Mouse (Mus musculus) adrenal gland, postnatal 36 days (tissue): ENCODE measurements around the gene Camsap3. TPM values are rescaled to one million over a fixed set of nuclear protein-coding genes. Genes with fewer than 3 reads are reported as not detected.
"Not testable (repeated sequence)": the region's sequence is repeated elsewhere in the genome, so short reads cannot be mapped to it uniquely, and the experiment has no call there.

Source experiments
- DNase-seq, 2 experiments: peaks; one replicate each; pipeline ENCODE4 v3.0.0; 2021; ENCODE audit warnings: mixed read lengths in 1 of 2
- long read RNA-seq, 2 experiments: library from polyadenylated mRNA; stranded (forward); transcript quantifications; one replicate each; pipeline ENCODE4 v2.0.0; 2021; ENCODE audit warnings: borderline sequencing depth in 2 of 2
- total RNA-seq, 2 experiments: library from RNA; stranded (reverse); gene quantifications; 2 replicates each; pipeline ENCODE4 v1.2.3; 2021

The Camsap3 gene
- 1 to 10 TPM; 5.5 to 5.6 TPM for total RNA-seq
- long read RNA-seq, experiment 1, partial matches to known transcripts: 2 of 3 reads
- long read RNA-seq, experiment 1, other reads (novel, unspliced or antisense): 0 of 3 reads
- long read RNA-seq, experiment 2, partial matches to known transcripts: 2 of 3 reads
- long read RNA-seq, experiment 2, other reads (novel, unspliced or antisense): 1 of 3 reads

GRCm38 (mm10) chr8:3586993-3587390 lies at the start of gene Camsap3:
Gene Camsap3, plus strand, starts transcription at chr8:3587293.
- DNase-seq: no peak

DNA sequence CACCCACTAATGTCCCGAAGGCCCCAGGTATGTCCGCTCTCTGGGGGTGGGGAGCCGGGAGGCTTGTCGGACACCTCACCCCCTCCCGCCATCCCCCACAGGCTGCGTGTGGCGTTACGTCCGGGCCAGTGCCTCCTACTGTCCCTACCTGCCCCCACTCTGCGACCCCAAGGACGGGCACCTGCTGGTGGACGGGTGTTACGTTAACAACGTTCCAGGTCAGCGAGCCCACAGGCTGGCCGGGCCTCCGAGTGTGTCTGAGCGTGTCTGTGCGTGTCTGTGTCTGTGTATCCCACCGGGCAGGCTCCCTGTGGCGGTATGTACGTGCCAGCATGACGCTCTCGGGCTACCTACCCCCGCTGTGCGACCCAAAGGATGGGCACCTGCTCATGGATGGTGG lies 49.4 kb upstream of the Camsap3 start:
- DNase-seq: no peak

- DNase-seq: no peak
Observed at GRCm38 (mm10) chr8:3539146-3539545, 47.9 kb upstream of the Camsap3 start.

DNA sequence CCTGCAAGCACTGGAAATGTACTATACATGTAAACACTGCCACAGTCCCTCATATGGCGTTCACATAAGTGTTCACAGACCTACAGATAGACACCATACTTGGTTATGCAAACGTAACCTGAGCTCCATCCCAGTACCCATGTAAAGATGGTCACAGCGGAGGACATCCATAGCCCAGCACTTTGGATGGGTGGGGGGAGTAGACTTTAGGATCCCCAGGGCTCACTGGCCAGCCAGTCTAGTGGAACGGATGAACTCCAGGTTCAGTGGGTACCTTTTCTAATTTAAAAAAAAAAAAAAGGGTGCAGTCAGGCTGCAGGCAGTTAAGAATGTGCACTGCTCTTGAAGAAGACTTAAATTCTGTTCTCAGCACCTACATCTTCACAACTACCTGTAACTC lies 47.0 kb upstream of the Camsap3 start:
- no peak for DNase-seq

GRCm38 (mm10) chr8:3546511-3546910 lies 40.6 kb upstream of the Camsap3 start:
- no peak for DNase-seq

DNA sequence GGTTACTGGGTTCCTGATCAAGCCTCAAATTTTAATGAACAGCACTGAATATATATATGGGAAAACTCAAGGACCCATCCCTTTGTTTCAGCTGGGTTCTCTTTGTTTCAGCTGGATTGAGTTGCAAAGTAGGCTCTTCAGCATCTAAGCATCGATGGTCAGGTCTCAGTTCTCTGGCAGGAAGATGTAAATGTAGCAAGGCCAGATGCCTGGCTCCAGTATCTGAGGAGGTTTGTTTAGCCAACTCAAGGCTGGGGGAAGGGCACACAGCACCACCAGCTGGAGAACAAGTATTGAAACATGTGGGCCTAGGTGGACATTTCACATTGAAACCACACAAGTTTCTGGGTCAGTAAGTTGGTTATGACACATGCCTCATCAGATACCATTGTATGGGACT lies 34.9 kb upstream of the Camsap3 start:
- DNase-seq: no peak

DNA sequence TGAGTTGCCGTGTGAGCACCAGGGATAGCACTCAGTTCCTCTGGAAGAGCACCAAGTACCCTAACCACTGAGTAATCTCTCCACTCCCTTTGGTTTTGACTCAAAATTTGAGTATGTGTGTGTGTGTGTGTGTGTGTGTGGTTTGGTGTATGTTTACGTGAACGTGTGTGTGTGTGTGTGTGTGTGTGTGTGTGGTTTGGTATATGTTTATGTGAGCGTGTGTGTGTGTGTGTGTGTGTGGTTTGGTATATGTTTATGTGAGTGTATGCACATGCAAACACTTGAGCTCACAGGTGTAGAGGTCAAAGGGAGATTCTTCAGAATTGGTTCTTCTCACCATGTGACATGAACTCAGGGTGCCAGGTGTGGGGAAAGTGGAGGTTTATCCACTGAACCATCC lies 31.0 kb upstream of the Camsap3 start:
- DNase-seq: no peak

GRCm38 (mm10) chr8:3567641-3568371 lies 19.3 kb upstream of the Camsap3 start, which contains the start of gene C330021F23Rik:
Gene C330021F23Rik, plus strand, starts transcription at chr8:3567990.
- DNase-seq: no peak

- no peak for DNase-seq
Observed at GRCm38 (mm10) chr8:3568378-3568777, 18.7 kb upstream of the Camsap3 start.

DNA sequence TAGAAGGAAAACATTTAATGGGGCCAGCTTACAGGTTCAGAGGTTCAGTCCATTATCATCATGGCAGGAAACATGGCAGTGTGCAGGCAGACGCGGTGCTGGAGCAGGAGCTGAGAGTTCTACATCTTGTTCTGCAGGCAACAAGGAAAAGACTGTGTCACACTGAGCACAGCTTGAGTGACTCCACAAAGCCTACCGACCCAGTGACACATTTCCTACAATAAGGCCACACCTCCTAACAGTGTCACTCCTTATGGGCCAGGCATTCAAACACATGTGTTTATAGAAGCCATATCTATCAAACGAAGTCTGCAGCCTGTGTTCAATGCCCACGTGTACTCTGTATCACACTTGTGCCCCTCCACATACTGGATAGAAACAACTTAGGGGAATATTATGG lies 17.3 kb upstream of the Camsap3 start:
- DNase-seq: no peak

- DNase-seq: no peak
Observed at GRCm38 (mm10) chr8:3574546-3574945, 12.5 kb upstream of the Camsap3 start.

GRCm38 (mm10) chr8:3576211-3576960 lies 10.7 kb upstream of the Camsap3 start:
- DNase-seq: no peak

DNA sequence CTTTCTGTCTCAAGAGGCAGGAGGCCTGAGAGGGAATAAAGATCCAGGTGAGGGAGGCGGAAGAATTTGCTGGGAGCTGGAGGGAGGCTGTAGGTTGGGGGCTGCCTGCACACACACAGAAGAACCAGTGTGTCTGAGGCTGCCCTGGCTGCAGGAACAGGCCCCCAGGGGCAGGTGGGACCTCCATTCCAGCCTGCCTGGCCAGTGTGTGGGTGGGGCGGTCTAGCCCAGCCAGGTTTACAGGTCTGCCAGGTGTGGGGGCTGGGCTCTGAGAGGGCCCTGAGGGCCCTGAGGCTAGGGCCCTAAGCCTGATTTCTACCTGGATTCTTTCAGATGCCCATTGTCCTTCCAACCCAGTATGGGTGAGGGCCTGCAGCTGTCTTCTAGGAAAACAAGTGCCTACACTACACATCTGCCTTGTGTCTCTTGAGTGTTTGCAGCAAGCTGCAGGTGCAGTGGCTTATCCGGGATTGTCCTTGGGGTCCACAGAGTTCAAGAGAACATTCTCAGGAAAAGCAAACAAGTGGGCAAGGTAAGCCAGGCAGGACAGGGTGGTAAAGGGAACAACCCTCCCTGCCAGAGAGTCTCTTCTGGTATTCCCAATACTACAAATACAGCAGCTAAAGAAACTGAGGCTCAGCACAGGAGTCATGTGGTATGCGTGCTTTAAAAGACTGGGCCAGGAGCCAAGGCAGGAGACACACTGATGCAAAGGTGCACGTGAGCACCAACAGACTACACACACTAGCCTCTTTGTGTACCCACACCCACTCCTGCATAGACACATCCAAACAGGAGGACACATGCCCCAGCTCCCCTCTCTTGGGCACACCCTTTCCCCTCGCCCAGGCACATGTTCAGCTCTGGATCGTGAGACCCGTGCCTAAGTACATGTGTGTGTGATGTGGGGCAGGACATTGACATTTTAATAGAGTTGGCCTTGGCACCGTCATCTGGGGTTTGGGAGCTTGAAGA lies 7.4 kb upstream of the Camsap3 start:
- no peak for DNase-seq

DNA sequence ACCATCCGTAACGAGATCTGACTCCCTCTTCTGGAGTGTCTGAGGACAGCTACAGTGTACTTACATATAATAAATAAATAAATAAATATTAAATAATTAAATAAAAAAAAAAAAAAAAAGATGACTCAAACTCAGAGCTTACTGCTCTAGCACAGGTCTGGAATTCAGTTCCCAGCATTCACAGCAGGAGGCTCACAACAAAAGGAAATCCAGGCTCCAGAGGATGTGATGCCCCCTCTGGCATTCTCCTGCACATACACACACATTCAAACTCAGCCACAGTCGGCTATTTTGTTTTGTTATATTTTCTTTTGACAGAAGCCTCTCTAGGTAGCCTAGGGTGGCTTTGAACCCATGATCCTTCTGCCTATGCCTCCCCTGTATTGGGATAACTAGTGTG lies 5.1 kb upstream of the Camsap3 start:
- DNase-seq: not testable (repeated sequence)

DNA sequence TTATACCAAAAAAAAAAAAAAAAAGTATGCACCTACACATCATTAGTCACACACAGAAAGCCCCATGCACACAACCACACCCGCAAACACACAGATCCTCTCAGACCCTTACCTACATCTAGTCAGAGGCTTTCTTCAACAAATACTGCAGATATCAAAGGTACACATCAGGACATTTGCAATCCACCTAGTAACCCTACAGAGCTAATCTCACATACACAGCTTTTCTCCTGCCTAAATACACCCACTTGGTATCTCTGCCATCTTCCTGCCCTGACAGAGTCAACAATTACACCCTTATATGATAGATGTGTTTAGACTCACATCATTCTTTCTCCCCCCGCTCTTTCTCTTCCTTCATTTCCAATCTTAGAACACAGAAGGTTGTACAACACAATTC lies 641 bp upstream of the Camsap3 start:
- no peak for DNase-seq

DNA sequence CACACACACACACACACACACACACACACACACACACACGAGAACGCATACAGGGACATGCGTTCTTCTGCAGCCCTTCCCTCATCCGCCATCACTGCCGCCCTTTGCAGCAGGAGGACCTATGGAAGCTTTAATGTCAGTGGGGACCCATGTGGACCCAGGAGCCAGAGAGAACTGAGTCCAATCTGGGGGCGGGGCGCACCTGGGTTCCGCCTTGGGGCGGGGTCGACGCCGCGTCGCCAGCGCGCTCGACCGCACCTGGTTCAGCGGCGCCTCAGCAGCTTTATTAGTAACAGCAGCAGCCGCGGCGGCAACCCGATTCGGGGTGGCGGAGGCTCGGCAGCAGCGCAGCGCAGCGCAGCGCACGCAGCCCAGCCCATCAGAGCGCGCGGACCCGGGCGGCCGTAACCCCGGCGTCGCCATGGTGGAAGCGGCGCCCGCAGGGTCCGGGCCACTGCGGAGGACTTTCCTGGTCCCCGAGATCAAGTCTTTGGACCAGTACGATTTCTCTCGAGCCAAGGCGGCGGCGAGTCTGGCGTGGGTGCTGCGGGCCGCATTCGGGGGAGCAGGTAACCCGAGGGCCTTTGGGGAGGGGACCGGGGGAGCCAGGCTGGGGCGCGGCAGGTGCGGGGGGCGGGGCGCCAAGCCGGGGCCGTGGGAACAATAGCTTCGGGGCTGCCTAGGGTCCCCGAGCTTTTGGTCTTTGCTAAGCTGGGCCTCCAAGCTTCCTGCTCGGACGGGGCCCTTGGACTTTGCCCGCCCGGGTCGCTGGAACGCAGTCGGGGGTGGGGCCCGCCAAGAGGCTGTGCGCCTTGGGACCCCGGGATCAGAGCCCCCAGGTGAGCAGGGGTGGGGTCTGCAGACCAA lies 531 bp downstream of the Camsap3 start:
- peak; percentile 59 to 75 for DNase-seq

DNA sequence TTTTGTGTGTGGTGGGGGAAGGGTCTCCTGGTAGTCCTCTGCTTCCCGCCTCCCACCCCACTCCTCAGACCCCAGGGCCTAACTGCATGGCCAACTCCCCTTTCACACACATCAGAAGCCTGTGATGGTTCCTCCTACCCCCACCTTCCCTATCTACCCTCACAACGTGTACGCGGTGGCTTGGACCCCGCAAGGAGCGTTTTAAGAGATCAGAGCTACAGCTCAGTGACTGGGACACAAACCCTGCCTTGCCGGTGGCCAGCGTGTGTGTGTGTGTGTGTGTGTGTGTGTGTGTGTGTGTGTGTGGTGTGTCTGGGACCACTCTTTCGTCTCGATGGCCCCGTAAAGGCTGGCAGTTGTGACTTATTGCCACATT lies 1.2 kb downstream of the Camsap3 start:
- no peak for DNase-seq

DNA sequence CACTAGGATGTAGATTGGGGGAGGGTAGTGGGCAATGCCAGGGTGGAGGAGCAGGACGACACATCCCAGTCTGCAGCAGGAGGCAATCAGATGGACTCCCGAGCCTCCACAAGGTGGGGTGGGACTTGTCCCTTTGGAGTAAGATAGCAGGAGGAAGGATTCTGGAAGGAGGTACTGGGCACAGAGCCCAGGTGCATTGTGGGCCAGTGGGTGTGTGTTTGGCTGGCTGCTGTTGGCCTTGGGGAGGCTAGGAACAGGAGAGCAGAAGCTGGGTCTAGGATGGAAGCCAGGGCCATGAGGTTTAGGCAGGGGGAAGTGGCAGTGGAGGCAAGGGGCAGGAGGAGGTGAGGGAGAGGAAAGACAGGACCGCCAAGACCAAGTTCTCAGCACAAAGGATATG lies 6.4 kb downstream of the Camsap3 start:
- peak; percentile 43 to 65 for DNase-seq

DNA sequence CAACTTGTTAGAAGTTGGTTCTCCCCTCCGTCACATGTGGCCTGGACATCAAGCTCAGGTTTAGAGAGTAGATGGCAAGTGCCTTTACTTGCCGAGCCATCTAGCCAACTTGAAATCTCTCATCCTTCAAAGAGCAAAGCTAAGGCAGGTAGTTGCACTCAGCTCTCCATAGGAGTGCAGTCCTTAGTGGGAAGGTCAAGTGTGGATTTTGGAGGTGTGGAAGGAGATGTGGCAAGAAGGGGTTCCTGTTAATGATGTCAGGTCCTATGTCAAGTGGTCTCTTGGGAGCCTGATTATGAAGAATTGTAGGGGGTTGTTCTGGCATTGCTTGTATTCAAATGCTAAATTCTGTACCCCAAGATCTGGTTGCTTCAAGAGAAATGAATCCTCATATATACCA lies 7.4 kb downstream of the Camsap3 start:
- no peak for DNase-seq

- DNase-seq: no peak
Observed at GRCm38 (mm10) chr8:3598054-3598453, 11.0 kb downstream of the Camsap3 start.

DNA sequence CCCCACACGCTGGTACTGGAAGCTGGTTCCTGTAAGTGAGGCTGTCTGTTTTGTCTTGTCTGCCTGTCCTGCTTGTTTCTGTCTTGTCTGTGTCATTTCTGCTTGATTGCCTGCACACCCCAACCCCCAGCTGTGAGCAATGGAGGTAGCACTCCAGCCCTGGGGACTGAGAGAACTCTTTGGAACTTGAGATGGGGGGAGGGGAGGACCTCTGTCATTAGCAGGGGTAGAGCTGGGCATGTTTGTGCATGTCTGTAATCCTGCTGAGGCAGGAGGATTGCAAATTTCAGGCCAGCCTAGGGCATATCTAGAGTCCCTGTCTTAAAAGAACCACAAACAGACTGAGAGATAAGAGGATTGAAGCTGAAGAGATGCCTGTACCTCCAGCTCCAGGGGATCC lies 12.1 kb downstream of the Camsap3 start:
- DNase-seq: no peak
